Mouse (Mus musculus): ENCODE results near the gene Larp1. TPM values are rescaled to one million over a fixed set of nuclear protein-coding genes. Genes with fewer than 3 reads are reported as not detected.
A peak's percentile ranks its signal among the peaks of the same experiment; 100 is the strongest.

The Larp1 gene
- 37.7 and 42.5 TPM in 2 replicates for total RNA-seq (2017)

- ATAC-seq (ENCODE audit: extremely low read depth, insufficient number of reproducible peaks, low FRiP score, poor library complexity, severe bottlenecking): no peak
Observed at GRCm38 (mm10) chr11:58009051-58009515, at the start of gene Larp1. TSS of gene Larp1 (plus strand) at chr11:58009064.

- ATAC-seq (ENCODE audit: extremely low read depth, insufficient number of reproducible peaks, low FRiP score, poor library complexity, severe bottlenecking): no peak
Observed at GRCm38 (mm10) chr11:57959924-57960323, 48.9 kb upstream of the Larp1 start.

GRCm38 (mm10) chr11:57962382-57963285, 46.2 kb upstream of the Larp1 start:
- peak; percentile 60 for ATAC-seq (ENCODE audit: extremely low read depth, insufficient number of reproducible peaks, low FRiP score, poor library complexity, severe bottlenecking)

GRCm38 (mm10) chr11:57963291-57963870, 45.5 kb upstream of the Larp1 start:
- no peak for ATAC-seq (ENCODE audit: extremely low read depth, insufficient number of reproducible peaks, low FRiP score, poor library complexity, severe bottlenecking)

- no peak for ATAC-seq (ENCODE audit: extremely low read depth, insufficient number of reproducible peaks, low FRiP score, poor library complexity, severe bottlenecking)
Observed at GRCm38 (mm10) chr11:57966630-57967029, 42.2 kb upstream of the Larp1 start.

GRCm38 (mm10) chr11:57968301-57968700, 40.6 kb upstream of the Larp1 start:
- ATAC-seq (ENCODE audit: extremely low read depth, insufficient number of reproducible peaks, low FRiP score, poor library complexity, severe bottlenecking): no peak

- ATAC-seq (ENCODE audit: extremely low read depth, insufficient number of reproducible peaks, low FRiP score, poor library complexity, severe bottlenecking): no peak
Observed at GRCm38 (mm10) chr11:57970541-57970940, 38.3 kb upstream of the Larp1 start.

GRCm38 (mm10) chr11:57973001-57973912, 35.6 kb upstream of the Larp1 start:
- ATAC-seq (ENCODE audit: extremely low read depth, insufficient number of reproducible peaks, low FRiP score, poor library complexity, severe bottlenecking): 0 out of 2 replicates have a peak, but pooled peaks have one; percentile 16

GRCm38 (mm10) chr11:57973913-57974234, 35.0 kb upstream of the Larp1 start:
- no peak for ATAC-seq (ENCODE audit: extremely low read depth, insufficient number of reproducible peaks, low FRiP score, poor library complexity, severe bottlenecking)

GRCm38 (mm10) chr11:57975876-57976275, 33.0 kb upstream of the Larp1 start:
- ATAC-seq (ENCODE audit: extremely low read depth, insufficient number of reproducible peaks, low FRiP score, poor library complexity, severe bottlenecking): no peak

- no peak for ATAC-seq (ENCODE audit: extremely low read depth, insufficient number of reproducible peaks, low FRiP score, poor library complexity, severe bottlenecking)
Observed at GRCm38 (mm10) chr11:57977681-57978080, 31.2 kb upstream of the Larp1 start.

GRCm38 (mm10) chr11:57979621-57980020, 29.2 kb upstream of the Larp1 start:
- no peak for ATAC-seq (ENCODE audit: extremely low read depth, insufficient number of reproducible peaks, low FRiP score, poor library complexity, severe bottlenecking)

- no peak for ATAC-seq (ENCODE audit: extremely low read depth, insufficient number of reproducible peaks, low FRiP score, poor library complexity, severe bottlenecking)
Observed at GRCm38 (mm10) chr11:57981083-57981809, 27.6 kb upstream of the Larp1 start.

GRCm38 (mm10) chr11:57983480-57984342, 25.2 kb upstream of the Larp1 start:
- ATAC-seq (ENCODE audit: extremely low read depth, insufficient number of reproducible peaks, low FRiP score, poor library complexity, severe bottlenecking): no peak

GRCm38 (mm10) chr11:57984343-57984666, 24.6 kb upstream of the Larp1 start:
- no peak for ATAC-seq (ENCODE audit: extremely low read depth, insufficient number of reproducible peaks, low FRiP score, poor library complexity, severe bottlenecking)

- no peak for ATAC-seq (ENCODE audit: extremely low read depth, insufficient number of reproducible peaks, low FRiP score, poor library complexity, severe bottlenecking)
Observed at GRCm38 (mm10) chr11:57985485-57985884, 23.4 kb upstream of the Larp1 start.

- no peak for ATAC-seq (ENCODE audit: extremely low read depth, insufficient number of reproducible peaks, low FRiP score, poor library complexity, severe bottlenecking)
Observed at GRCm38 (mm10) chr11:57986053-57986452, 22.8 kb upstream of the Larp1 start.

- ATAC-seq (ENCODE audit: extremely low read depth, insufficient number of reproducible peaks, low FRiP score, poor library complexity, severe bottlenecking): no peak
Observed at GRCm38 (mm10) chr11:57986456-57986855, 22.4 kb upstream of the Larp1 start.

All from neutrophil, adult 5-6 weeks (primary cell).